Mouse (Mus musculus) heart, embryonic 16.5 days (tissue): ENCODE measurements at regions not wholly inside any gene's neighbourhood (a gene's known extent, or its start where the extent isn't known, plus 50 kb on each side); places are given as distances from the start of the nearest gene placed in this dataset.

ENCODE experiments used
- ATAC-seq: fragments of 200-750 bp; cut with Nextera tagmentation; replicated peaks from 2 replicates; pipeline ENCODE4 v1.8.0; 2017; ENCODE audit warnings: moderate number of reproducible peaks; ENCODE audit not compliant: insufficient read depth, low FRiP score; ENCODE audit errors: extremely low read depth
- H3K27ac ChIP-seq: fragments of 300-500 bp; sonication (generic); 2 replicates; pipeline ENCODE4 v1.5.1; 2014; ENCODE audit warnings: mild to moderate bottlenecking, low read length, control low read depth, moderate library complexity
- H3K27me3 ChIP-seq: fragments of 300-500 bp; sonication (generic); 2 replicates; pipeline ENCODE4 v1.6.1; 2014; ENCODE audit warnings: low read length, mixed read lengths; ENCODE audit not compliant: control insufficient read depth, insufficient read depth
- H3K36me3 ChIP-seq: fragments of 300-500 bp; sonication (generic); 2 replicates; pipeline ENCODE4 v1.6.1; 2014; ENCODE audit not compliant: control insufficient read depth, insufficient read depth
- H3K4me1 ChIP-seq: fragments of 300-500 bp; sonication (generic); 2 replicates; pipeline ENCODE4 v1.6.1; 2014; ENCODE audit warnings: low read length, mixed read lengths; ENCODE audit not compliant: control insufficient read depth, insufficient read depth
- H3K4me2 ChIP-seq: fragments of 300-500 bp; sonication (generic); 2 replicates; pipeline ENCODE4 v1.6.1; 2014; ENCODE audit warnings: low read depth, mild to moderate bottlenecking, control low read depth, low read length
- H3K4me3 ChIP-seq: fragments of 300-500 bp; sonication (generic); 2 replicates; pipeline ENCODE4 v1.5.1; 2014; ENCODE audit warnings: mild to moderate bottlenecking, control low read depth, low read length
- H3K9ac ChIP-seq: fragments of 300-500 bp; sonication (generic); 2 replicates; pipeline ENCODE4 v1.6.1; 2014; ENCODE audit warnings: low read length, control low read depth
- H3K9me3 ChIP-seq: fragments of 300-500 bp; sonication (generic); replicated peaks from 2 replicates; pipeline ENCODE4 v1.6.1; 2016; ENCODE audit warnings: low read length; ENCODE audit not compliant: control insufficient read depth
- WGBS: fragments of 180-500 bp; shearing (Covaris S2); extraction: QIAGEN DNeasy Blood & Tissue Kit; methylation state at CpG from one replicate; pipeline ENCODE4 v1.1.7; 2014; 5-methylcytosine and 5-hydroxymethylcytosine counted together

- Histone ChIP-seq H3K4me2 (no peak overlapping the region), H3K4me1 (no peaks in the 10 kb centered on the region), H3K4me3 (no peak overlapping the region), H3K9ac (no peak overlapping the region), H3K27ac (no peak overlapping the region), H3K27me3 (no peaks in the 10 kb centered on the region), H3K36me3 (no peaks in the 10 kb centered on the region), H3K9me3 (no peaks in the 10 kb centered on the region)
- 64% methylated on average over 4 of the region's 4 CpGs for WGBS
- ATAC-seq, result no peak
Measured at GRCm38 (mm10) chr13:112130220-112130619, 158.0 kb upstream of the Ankrd55 start.

GRCm38 (mm10) chr13:112130774-112131173 lies 157.5 kb upstream of the Ankrd55 start:
- Histone ChIP-seq H3K9me3 (no peaks in the 10 kb centered on the region), H3K4me3 (no peak overlapping the region), H3K4me1 (no peaks in the 10 kb centered on the region), H3K36me3 (no peaks in the 10 kb centered on the region), H3K27ac (no peak overlapping the region), H3K9ac (no peak overlapping the region), H3K27me3 (no peaks in the 10 kb centered on the region), H3K4me2 (no peak overlapping the region)
- WGBS, result 80% methylated on average over 2 of the region's 2 CpGs
- ATAC-seq, result no peak

GRCm38 (mm10) chr13:112131191-112131590 lies 157.1 kb upstream of the Ankrd55 start:
- WGBS, result 61% methylated on average over 12 of the region's 12 CpGs

GRCm38 (mm10) chr13:112133736-112134135 lies 154.5 kb upstream of the Ankrd55 start:
- Histone ChIP-seq H3K9me3 (no peaks in the 10 kb centered on the region), H3K27ac (no peak overlapping the region), H3K4me2 (no peak overlapping the region), H3K36me3 (no peaks in the 10 kb centered on the region), H3K4me1 (no peaks in the 10 kb centered on the region), H3K9ac (no peak overlapping the region), H3K4me3 (no peak overlapping the region), H3K27me3 (no peaks in the 10 kb centered on the region)
- 73% methylated on average over 2 of the region's 2 CpGs for WGBS
- no peak for ATAC-seq

More at GRCm38 (mm10) chr13:112131191-112131590, 157.1 kb upstream of the Ankrd55 start:
- Histone ChIP-seq H3K4me1 (no peaks in the 10 kb centered on the region), H3K9ac (no peak overlapping the region), H3K4me2 (no peak overlapping the region), H3K27me3 (no peaks in the 10 kb centered on the region), H3K4me3 (no peak overlapping the region), H3K36me3 (no peaks in the 10 kb centered on the region), H3K9me3 (no peaks in the 10 kb centered on the region), H3K27ac (no peak overlapping the region)
- ATAC-seq, result no peak

DNA sequence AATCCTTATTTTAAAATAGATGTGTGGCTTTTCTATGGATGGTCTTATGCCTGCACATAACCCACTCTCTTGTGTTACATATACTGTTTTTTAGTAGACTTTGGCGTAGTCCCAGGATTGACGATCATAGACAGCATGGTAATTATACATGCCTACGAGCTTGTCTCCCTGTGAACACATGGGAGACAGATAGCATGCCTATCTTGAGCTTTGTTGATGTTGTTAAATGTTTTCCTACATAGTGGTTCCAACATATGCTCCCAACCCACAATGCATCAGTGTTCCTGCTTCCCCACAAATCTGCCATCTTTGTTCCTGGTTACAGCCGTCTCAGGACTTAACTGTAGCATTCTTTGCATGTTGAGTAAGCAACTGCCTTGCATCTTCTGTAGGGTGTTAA lies 153.6 kb upstream of the Ankrd55 start:
- no peak overlapping the region for H3K27ac ChIP-seq
- no peaks in the 10 kb centered on the region for H3K9me3 ChIP-seq
- no peak overlapping the region for H3K4me2 ChIP-seq
- no peaks in the 10 kb centered on the region for H3K36me3 ChIP-seq
- H3K4me1 ChIP-seq, result no peaks in the 10 kb centered on the region
- 90% methylated on average over 4 of the region's 4 CpGs for WGBS
- H3K27me3 ChIP-seq, result no peaks in the 10 kb centered on the region
- no peak for ATAC-seq
- H3K9ac ChIP-seq, result no peak overlapping the region
- no peak overlapping the region for H3K4me3 ChIP-seq

GRCm38 (mm10) chr13:112135777-112136176 lies 152.5 kb upstream of the Ankrd55 start:
- Histone ChIP-seq H3K9ac (no peak overlapping the region), H3K4me3 (no peak overlapping the region), H3K9me3 (no peaks in the 10 kb centered on the region), H3K4me2 (no peak overlapping the region), H3K27me3 (no peaks in the 10 kb centered on the region), H3K4me1 (no peaks in the 10 kb centered on the region), H3K27ac (no peak overlapping the region), H3K36me3 (no peaks in the 10 kb centered on the region)
- 85% methylated on average over 5 of the region's 5 CpGs for WGBS
- ATAC-seq, result no peak

DNA sequence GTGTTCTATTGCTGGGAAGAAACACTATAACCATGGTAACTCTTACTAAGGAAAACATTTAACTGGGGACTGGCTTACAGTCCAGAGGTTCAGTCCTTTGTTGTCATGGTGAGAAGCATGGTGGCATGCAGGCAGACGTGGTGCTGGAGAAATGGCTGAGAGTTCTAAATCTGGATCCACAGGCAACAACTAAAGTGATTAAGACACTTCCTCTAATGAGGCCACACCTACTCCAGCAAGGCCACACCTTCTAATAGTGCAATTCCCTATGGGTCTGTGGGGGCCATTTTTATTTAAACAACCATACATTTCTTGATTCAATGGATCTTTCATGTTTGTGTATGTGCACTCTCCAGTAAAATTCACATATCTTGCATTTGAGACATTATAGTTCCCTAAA lies 151.4 kb upstream of the Ankrd55 start:
- no peaks in the 10 kb centered on the region for H3K36me3 ChIP-seq
- H3K27ac ChIP-seq, result no peak overlapping the region
- no peak overlapping the region for H3K9ac ChIP-seq
- no peak for ATAC-seq
- no peaks in the 10 kb centered on the region for H3K27me3 ChIP-seq
- 39% methylated on average over 1 of the region's 1 CpGs for WGBS
- no peak overlapping the region for H3K4me3 ChIP-seq
- no peaks in the 10 kb centered on the region for H3K9me3 ChIP-seq
- H3K4me1 ChIP-seq, result no peaks in the 10 kb centered on the region
- no peak overlapping the region for H3K4me2 ChIP-seq

GRCm38 (mm10) chr13:112140871-112141270 lies 147.4 kb upstream of the Ankrd55 start:
- no peak overlapping the region for H3K4me3 ChIP-seq
- H3K36me3 ChIP-seq, result no peaks in the 10 kb centered on the region
- H3K4me2 ChIP-seq, result no peak overlapping the region
- no peak overlapping the region for H3K27ac ChIP-seq
- H3K9me3 ChIP-seq, result no peaks in the 10 kb centered on the region
- WGBS, result 75% methylated on average over 5 of the region's 5 CpGs
- H3K27me3 ChIP-seq, result no peaks in the 10 kb centered on the region
- ATAC-seq, result no peak
- H3K9ac ChIP-seq, result no peak overlapping the region
- peaks cover 14% of the 10 kb centered on the region for H3K4me1 ChIP-seq

DNA sequence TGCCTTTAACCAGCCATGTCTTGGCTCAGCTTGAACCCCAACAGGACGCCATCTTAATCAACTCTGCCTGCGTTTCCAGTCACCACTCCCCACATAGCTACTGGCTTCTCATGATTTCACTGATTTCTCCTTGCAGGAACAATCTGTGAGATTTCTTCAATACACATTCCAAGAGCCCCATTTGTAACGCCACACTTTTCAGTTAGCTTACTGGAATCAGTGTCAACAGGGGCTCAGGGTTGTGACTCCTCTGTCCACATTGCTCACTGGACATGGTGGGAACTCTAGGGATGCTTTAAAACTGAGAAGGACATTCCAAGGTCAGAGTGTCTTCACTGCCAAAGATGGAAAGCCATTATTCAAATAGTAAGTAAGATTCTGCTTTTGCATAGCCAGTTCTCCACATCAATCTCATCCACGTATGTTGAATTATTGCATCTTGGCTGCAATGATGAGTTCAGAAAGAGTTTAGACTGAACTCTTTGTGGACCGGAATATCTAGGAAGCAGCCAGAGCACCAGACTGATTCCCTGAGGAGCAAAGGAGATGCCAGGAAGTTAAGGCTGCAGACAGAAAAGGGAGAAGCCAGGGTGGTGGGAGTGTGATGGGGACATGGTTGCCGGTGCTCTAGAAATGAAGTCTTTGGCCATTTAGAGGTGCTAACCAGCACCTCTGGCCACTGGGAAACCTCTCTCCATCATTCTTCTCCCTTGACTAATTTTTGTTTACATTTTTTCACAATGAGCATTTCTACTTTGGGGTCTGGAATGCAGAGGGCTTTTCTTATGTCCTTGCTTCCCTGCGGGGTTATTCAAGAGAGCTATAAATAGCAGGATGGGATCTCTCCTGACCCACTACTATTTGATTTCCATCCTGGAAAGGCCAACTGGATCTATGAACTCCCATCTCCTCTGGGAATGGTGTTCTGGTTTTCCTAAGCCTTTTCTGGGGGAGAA lies 143.6 kb upstream of the Ankrd55 start:
- no peak overlapping the region for H3K4me2 ChIP-seq
- peaks cover 14% of the 10 kb centered on the region for H3K4me1 ChIP-seq
- 0 out of 2 replicates have a peak overlapping the region, but pooled peaks have one; percentile 35 for H3K27ac ChIP-seq
- H3K9me3 ChIP-seq, result no peaks in the 10 kb centered on the region
- no peak overlapping the region for H3K9ac ChIP-seq
- H3K4me3 ChIP-seq, result no peak overlapping the region
- 62% methylated on average over 7 of the region's 7 CpGs for WGBS
- no peak for ATAC-seq
- no peaks in the 10 kb centered on the region for H3K27me3 ChIP-seq
- H3K36me3 ChIP-seq, result no peaks in the 10 kb centered on the region
